Comparison of ENCODE assay signal across 27 mouse cellular contexts in genomic region chr7:132468391-132468790, GRCm38 (mm10).
DNase-seq lines count a peak whose midpoint lies in the region; ATAC-seq and TF ChIP-seq lines count a peak whose summit lies in the region.
"Had no signal": no experiment of that assay in that cellular context is flagged by ENCODE, and none has a peak within 500 bp of the region (broad histone marks: within the 10 kb centered on the region; RNA-seq: fewer than 3 reads in every experiment).

No protein-coding gene starts in this region.

- H3K27me3 ChIP-seq in lung, embryonic 14.5 days (ENCODE audit: insufficient read depth, low read length): no peaks in the 10 kb centered on the region
- no peaks in the 10 kb centered on the region for H3K27me3 ChIP-seq in lung, postnatal 0 days (replicated peaks; ENCODE audit: insufficient read depth, low read length)
- H3K27me3 ChIP-seq in stomach, embryonic 16.5 days (ENCODE audit: control insufficient read depth, insufficient read depth, low read length): no peaks in the 10 kb centered on the region
- H3K27me3 ChIP-seq: forebrain, embryonic 12.5 days; forebrain, embryonic 15.5 days had no signal

- TF ChIP-seq EP300 in lung, postnatal 0 days (IDR thresholded peaks at IDR 0.05): no peak

- H3K4me3 ChIP-seq in lung, embryonic 14.5 days (ENCODE audit: low read depth, low read length): no peak overlapping the region
- no peak overlapping the region for H3K4me3 ChIP-seq in lung, postnatal 0 days (ENCODE audit: low read depth, low read length)
- H3K4me3 ChIP-seq in stomach, embryonic 16.5 days (replicated peaks; ENCODE audit: low read length): no peak overlapping the region
- H3K4me3 ChIP-seq: embryonic facial prominence, embryonic 10.5 days; embryonic facial prominence, embryonic 13.5 days; erythroblast, embryonic 14.5 days; forebrain, embryonic 12.5 days; forebrain, embryonic 15.5 days; heart, adult 2 months; heart, embryonic 10.5 days; heart, embryonic 13.5 days had no signal

- H3K9ac ChIP-seq in lung, embryonic 14.5 days: no peak overlapping the region
- H3K9ac ChIP-seq in lung, postnatal 0 days (replicated peaks; ENCODE audit: low read depth): no peak overlapping the region
- no peak overlapping the region for H3K9ac ChIP-seq in stomach, embryonic 16.5 days (ENCODE audit: low read length)
- H3K9ac ChIP-seq: embryonic facial prominence, embryonic 13.5 days; forebrain, embryonic 12.5 days; forebrain, embryonic 15.5 days; heart, embryonic 13.5 days; hindbrain, embryonic 14.5 days had no signal

- DNase-seq in lung, embryonic 14.5 days: peak; percentile 40
- DNase-seq in lung, postnatal 14 days: no peak
- peak; percentile 76 for DNase-seq in lung, postnatal 0 days (ENCODE audit: low spot score)
- no peak for DNase-seq in lung, postnatal 10 days
- DNase-seq in layer of hippocampus, postnatal 25 days (ENCODE audit: extremely low spot score in 1 of 2, low spot score in 1 of 2): no peak
- DNase-seq: adrenal gland, adult 8-10 months; adrenal gland, postnatal 25 days; cerebellum, adult 11-12 months; cerebellum, adult 8-10 months; cerebellum, postnatal 10 days; cerebellum, postnatal 36 days; embryo, embryonic 11 days; gastrocnemius, postnatal 25 days; heart, adult 2 months; heart, postnatal 14 days; heart, postnatal 4 days had no signal

- H3K36me3 ChIP-seq in lung, embryonic 14.5 days (ENCODE audit: insufficient read depth): no peaks in the 10 kb centered on the region
- no peaks in the 10 kb centered on the region for H3K36me3 ChIP-seq in lung, postnatal 0 days (ENCODE audit: insufficient read depth, low read length)
- H3K36me3 ChIP-seq in stomach, embryonic 16.5 days (ENCODE audit: control insufficient read depth, insufficient read depth, low read length): no peaks in the 10 kb centered on the region
- H3K36me3 ChIP-seq: embryonic facial prominence, embryonic 10.5 days; embryonic facial prominence, embryonic 13.5 days; forebrain, embryonic 12.5 days; forebrain, embryonic 15.5 days; heart, embryonic 10.5 days; heart, embryonic 13.5 days had no signal

- no peak overlapping the region for H3K27ac ChIP-seq in lung, embryonic 14.5 days (ENCODE audit: low read depth)
- no peak overlapping the region for H3K27ac ChIP-seq in lung, postnatal 0 days (ENCODE audit: low read length)
- H3K27ac ChIP-seq in stomach, embryonic 16.5 days (ENCODE audit: low read length): no peak overlapping the region
- H3K27ac ChIP-seq: embryonic facial prominence, embryonic 10.5 days; embryonic facial prominence, embryonic 13.5 days; forebrain, embryonic 12.5 days; forebrain, embryonic 15.5 days; heart, adult 2 months; heart, embryonic 10.5 days; heart, embryonic 13.5 days; hindbrain, embryonic 14.5 days had no signal

- no peak overlapping the region for H3K4me2 ChIP-seq in lung, embryonic 14.5 days
- no peak overlapping the region for H3K4me2 ChIP-seq in lung, postnatal 0 days (replicated peaks; ENCODE audit: low read depth, low read length)
- no peak overlapping the region for H3K4me2 ChIP-seq in stomach, embryonic 16.5 days (ENCODE audit: low read depth, low read length)
- H3K4me2 ChIP-seq: embryonic facial prominence, embryonic 13.5 days; forebrain, embryonic 12.5 days; forebrain, embryonic 15.5 days; heart, embryonic 13.5 days; hindbrain, embryonic 14.5 days had no signal

- no peak for ATAC-seq in lung, embryonic 14.5 days (ENCODE audit: insufficient read depth)
- ATAC-seq in lung, postnatal 0 days: peak; percentile 59
- 0 out of 2 replicates have a peak, but pooled peaks have one; percentile 19 for ATAC-seq in stomach, embryonic 16.5 days (ENCODE audit: insufficient read depth, low FRiP score)
- ATAC-seq: activated CD4-positive, CD25-positive, alpha-beta regulatory T cell, adult 4 months; CD4-positive, CD25-positive, alpha-beta regulatory T cell, adult 4 months; forebrain, embryonic 15.5 days had no signal

- no peak for TF ChIP-seq CTCF in lung, embryonic 14.5 days (IDR thresholded peaks at IDR 0.05; ENCODE audit: low read depth)
- TF ChIP-seq CTCF in lung, postnatal 0 days (IDR thresholded peaks at IDR 0.05): no peak

- H3K4me1 ChIP-seq in lung, embryonic 14.5 days (ENCODE audit: insufficient read depth): peaks cover 5% of the 10 kb centered on the region; the same call in 1 of the 2 replicates
- H3K4me1 ChIP-seq in lung, postnatal 0 days (ENCODE audit: insufficient read depth, low read depth, low read length): no peaks in the 10 kb centered on the region
- H3K4me1 ChIP-seq in stomach, embryonic 16.5 days (ENCODE audit: control insufficient read depth, insufficient read depth, low read length): peaks cover 5% of the 10 kb centered on the region; the same call in 1 of the 2 replicates
- H3K4me1 ChIP-seq: embryonic facial prominence, embryonic 10.5 days; forebrain, embryonic 12.5 days; forebrain, embryonic 15.5 days; heart, embryonic 10.5 days; heart, embryonic 13.5 days had no signal

- H3K9me3 ChIP-seq in lung, embryonic 14.5 days (ENCODE audit: low read depth, low read length): no peaks in the 10 kb centered on the region
- no peaks in the 10 kb centered on the region for H3K9me3 ChIP-seq in lung, postnatal 0 days (ENCODE audit: low read length)
- H3K9me3 ChIP-seq in stomach, embryonic 16.5 days (replicated peaks; ENCODE audit: control insufficient read depth, low read length): no peaks in the 10 kb centered on the region
- H3K9me3 ChIP-seq: embryonic facial prominence, embryonic 10.5 days; embryonic facial prominence, embryonic 13.5 days; forebrain, embryonic 12.5 days; forebrain, embryonic 15.5 days; heart, embryonic 10.5 days; heart, embryonic 13.5 days had no signal

Comparison
In these comparisons a context has a peak if more than half of its experiments do, and no peak if none do; other contexts are left out.
1. DNase-seq: peak in lung, embryonic 14.5 days (single experiment) and lung, postnatal 0 days (single experiment); none in lung, postnatal 14 days (single experiment), lung, postnatal 10 days (single experiment) and layer of hippocampus, postnatal 25 days (0 of 2).